Mouse (Mus musculus) brain, adult 2 months (tissue): Measurements from ENCODE around the gene Rps6kb1.

ENCODE experiments used
- DNase-seq: peaks from one replicate; pipeline ENCODE4 v3.0.0; 2011; ENCODE audit warnings: low read depth, low spot score

Gene Rps6kb1

DNA sequence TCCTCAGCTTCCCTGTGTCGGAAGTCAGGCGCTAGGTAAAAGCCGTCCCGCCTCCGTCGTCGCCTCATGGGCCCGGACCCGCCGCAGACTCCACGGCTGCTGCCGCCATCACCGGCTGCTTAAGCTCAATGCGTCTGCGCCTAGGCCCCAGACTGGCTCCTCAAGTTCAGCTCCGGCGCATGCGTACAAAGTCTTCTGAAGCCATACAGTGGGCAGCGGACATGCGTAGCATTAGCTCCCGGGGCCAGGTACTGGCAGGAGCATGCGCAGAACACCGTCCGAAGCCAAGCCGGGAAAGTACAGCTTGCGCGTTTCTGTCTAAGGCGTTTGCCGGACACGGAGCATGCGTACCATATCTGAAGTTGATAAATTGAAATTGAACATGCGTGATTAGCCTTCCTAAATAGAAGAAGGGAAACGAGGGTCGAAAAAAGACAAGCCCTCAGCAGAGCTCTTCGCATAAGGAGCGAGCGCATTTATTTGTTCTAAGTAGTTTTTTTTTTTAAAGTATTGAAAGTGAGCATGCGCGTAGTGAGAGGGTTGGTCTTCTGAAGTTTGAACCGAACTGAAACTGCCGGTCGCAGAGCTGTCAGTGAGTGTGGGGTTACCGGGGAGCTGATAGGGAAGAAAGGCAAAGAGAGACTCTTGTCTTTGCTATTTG is at the start of gene Rps6kb1, which contains the start of gene Tubd1:
Gene Rps6kb1, minus strand, starts transcription at position 167 of the 661 bp plus-strand sequence.
Gene Tubd1, plus strand, starts transcription at position 353 of the 661 bp plus-strand sequence.
- peak; percentile 100 for DNase-seq

- DNase-seq, result no peak
These were observed 48.8 kb upstream of the Rps6kb1 start for GRCm38 (mm10) chr11:86593443-86593842.

DNA sequence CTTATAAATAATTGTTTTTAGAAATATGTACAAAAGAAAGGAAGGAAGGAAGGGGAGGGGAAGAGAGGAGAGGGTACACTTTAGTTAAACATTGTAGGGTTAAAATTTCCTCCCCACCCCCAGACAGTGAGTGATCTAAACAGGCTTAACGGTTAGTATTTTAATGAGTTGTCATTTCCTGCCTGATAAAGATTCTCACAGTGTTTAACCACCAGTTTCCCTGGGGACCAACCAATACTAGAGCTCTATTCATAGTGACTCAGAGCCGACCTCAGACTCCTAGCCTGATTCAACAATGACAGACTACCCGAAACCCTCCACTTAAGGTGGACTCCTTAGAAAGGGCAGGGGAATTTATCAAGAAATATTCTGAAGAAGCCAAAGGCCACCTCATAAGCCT is 48.4 kb upstream of the Rps6kb1 start:
- no peak for DNase-seq

- no peak for DNase-seq
These were observed 47.5 kb upstream of the Rps6kb1 start for GRCm38 (mm10) chr11:86591931-86592616.

- DNase-seq, result no peak
These were observed 46.8 kb upstream of the Rps6kb1 start for GRCm38 (mm10) chr11:86591301-86591845.

DNA sequence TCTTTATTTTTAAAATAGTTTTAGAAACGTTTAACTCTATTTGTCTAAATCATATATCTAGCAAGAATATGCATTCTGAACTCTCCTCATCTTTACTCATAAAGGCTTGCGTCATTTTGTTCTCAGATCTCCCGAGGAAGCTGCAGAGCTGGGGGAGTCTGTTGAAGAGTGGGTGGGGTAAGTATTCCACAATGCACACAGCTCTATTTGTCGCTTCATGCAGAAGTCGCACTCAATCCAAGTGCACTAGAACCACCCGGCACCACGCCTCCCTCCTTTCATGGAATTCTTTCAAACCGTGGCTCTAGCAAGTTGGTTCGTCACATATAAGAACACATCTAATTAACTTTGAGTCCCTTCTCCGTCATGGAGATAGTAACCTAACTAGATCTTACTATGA is 46.0 kb upstream of the Rps6kb1 start:
- peak; percentile 65 for DNase-seq

DNA sequence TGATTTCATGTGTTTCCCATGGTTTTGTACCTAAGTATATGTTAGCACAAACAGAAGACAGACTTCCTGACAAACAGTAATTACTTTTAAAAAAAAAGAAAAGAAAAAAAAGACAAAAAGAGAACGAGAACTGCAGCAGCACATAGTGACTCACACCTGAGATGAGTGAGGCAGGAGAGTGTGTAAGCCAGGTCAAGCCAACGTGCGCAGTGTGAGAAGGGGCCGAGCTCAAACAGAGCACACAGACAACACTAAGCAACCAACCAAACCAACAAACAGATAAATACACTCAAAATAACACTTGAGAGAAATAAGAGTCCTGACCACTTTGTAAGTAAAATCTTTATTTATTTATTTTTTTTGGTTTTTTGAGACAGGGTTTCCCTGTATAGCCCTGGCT is 45.5 kb upstream of the Rps6kb1 start:
- no peak for DNase-seq

- no peak for DNase-seq
These were observed 44.1 kb upstream of the Rps6kb1 start for GRCm38 (mm10) chr11:86588583-86589298.

- DNase-seq, result no peak
These were observed 43.2 kb upstream of the Rps6kb1 start for GRCm38 (mm10) chr11:86587830-86588229.

DNA sequence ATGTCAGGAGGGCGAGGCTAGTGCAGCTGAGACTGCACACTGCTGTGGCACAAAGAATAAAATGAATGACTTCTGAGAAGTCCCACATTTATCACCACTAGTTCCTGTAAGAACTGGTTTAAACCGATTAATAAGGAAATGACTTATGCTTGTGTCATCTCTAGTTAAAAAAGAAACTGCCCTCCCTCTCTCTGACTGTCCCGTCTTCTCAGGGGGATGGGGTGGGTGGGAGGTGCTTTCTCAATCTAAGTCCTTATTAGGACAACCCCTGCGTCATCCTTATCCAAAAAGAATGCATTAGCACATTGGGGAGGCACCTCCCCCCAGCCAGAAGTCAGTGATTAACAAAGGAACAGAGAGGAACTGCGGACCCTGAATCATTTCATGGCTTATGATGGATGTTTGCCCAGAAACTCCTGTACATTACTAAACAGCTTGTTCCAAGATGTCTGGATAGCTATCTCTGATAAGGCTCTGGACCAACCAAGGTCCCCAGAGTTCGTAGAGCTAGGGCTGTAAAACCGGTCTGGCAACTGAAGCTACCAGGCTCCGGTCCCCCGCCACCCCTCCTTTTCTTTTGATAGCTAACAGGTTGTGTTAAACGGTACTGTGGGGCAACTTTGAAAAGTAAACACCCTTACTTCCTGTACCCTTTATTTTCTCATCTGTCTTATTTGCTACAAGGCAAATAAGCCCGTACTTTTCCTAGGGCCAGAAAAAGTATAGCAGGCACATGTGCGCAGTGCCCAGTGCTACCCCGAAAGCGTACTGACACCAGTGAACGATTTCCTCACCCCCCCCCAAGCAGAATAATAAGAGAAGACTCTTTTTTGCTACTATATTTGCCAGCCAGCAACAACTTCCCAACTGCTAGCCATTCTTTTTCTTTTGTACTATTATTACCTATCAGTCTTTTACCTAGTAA is 42.5 kb upstream of the Rps6kb1 start:
- peak; percentile 47 for DNase-seq

DNA sequence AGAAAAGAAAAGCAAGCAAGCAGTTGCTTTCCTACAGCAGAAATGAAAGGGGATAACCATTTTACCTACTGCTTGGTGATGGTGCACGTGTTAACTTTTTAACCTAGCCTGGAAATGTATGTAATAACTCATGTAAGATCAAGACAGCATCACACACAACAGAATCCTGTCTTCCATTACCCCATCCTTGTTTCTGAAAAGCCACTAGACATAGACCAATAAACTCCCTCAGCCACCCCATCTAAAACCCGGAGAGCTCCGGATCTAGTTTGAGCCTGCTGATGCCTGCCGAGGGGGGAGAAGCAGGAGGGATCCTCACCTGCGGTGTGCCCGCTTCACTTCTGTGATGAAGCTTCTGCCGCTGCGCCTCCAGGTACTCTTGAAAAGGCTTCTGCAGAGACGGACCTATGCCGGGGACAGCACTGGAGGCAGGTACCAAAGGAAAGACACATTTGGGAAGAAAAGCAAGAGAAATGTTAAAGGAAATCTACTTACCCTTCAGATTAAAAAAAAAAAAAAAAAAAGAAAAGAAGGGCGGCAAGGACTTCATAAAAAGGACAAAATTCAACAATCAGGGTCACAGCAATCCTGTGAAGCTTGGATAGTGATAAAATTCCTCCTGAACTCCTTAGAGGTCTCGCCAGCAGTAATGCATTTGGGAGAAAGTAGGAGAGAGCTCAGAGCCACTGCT is 41.7 kb upstream of the Rps6kb1 start:
- no peak for DNase-seq

DNA sequence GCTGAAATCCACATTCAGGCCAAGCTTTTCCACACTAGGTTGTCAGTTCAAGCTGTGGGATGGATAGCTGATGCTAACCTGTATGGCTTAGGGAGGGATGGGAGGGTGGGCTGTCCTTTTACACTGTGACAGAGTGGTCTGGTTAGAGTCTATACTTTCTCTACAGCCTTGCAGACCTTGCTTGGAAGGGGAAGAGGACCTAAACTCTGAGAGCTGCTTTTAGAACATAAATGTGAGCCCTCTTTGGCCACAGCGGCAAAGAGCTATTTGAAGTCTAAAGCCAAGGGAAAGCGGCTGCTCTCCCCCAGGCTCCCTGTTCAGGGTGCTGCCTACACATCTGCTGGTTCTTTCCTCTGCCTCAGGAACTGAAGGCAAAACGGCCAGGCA is 41.0 kb upstream of the Rps6kb1 start:
- DNase-seq, result no peak

GRCm38 (mm10) chr11:86584898-86585597 is 40.4 kb upstream of the Rps6kb1 start:
- DNase-seq, result no peak

- DNase-seq, result no peak
These were observed 39.6 kb upstream of the Rps6kb1 start for GRCm38 (mm10) chr11:86583990-86584897.

DNA sequence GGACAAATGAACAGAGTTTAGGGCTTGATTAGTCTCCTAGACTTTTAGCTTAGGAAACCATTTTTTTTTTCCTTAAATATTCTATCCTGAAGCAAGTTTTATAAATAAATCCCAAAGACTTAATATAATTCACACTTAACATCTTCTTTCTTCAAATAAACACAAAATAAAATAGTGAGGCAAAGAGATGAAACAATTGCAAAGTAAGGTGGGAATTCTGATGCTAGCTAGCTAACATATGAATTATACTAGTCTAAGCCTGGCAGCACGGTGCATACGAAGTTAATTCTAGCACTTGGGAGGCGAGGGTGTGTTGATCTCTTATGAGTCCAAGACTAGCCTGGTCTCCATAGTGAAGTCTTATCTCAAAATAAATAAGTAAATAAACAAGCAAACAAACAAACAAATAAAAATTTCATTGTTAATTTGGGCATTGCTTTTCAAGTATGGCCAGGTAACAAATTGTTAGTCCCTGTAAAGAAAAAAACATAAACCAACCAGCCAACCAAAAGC is 38.8 kb upstream of the Rps6kb1 start:
- DNase-seq, result no peak

DNA sequence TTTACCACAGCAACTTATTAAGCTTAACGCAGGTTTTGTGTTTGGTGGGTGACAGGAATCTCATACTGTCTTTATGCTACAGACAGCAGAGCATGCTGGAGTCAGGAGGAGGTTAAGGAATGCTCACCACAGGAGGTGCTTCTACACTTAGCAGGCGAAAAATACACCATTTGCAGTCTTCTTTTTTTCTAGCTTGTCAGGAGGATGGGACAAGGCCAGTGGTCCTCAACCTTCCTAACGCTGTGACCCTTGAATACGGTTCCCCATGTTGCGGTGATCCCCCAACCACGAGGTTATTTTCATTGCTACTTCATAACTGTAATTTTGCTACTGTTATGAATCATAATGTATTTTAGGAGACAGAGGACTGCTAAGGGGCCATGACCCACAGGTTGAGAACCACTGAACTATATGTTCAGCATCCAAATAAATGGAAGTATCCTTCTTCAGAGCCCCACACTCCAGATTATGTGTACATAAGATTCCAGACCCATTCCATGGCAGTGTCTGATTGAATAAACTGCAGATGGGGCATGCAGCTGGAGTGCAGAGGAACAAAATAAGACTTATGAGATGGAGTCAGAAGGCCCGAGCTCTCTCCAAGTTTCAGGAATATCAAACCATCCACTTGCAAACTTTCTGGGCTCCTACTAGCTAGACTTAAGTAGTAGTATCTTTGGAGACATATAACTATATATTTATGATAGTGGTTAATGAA is 38.1 kb upstream of the Rps6kb1 start:
- DNase-seq, result no peak

GRCm38 (mm10) chr11:86581943-86582542 is 37.4 kb upstream of the Rps6kb1 start:
- DNase-seq, result no peak
